Mouse (Mus musculus) megakaryocyte, embryonic 14.5 days (primary cell): ENCODE data around the gene Myt1l.

ENCODE experiments used
- FLI1 ChIP-seq: IDR thresholded peaks from 2 replicates; pipeline ENCODE4 v1.6.1; 2012; ENCODE audit warnings: low read length, inconsistent platforms, mixed read lengths
- GATA1 ChIP-seq: IDR thresholded peaks from 3 replicates; pipeline ENCODE4 v1.6.1; 2012; ENCODE audit warnings: mixed read lengths, low read length, inconsistent platforms, borderline replicate concordance

- no peak for TF ChIP-seq GATA1
- TF ChIP-seq FLI1 = no peak
Observed at GRCm38 (mm10) chr12:29965016-29965415, 436.8 kb downstream of the Myt1l start.
